Mouse (Mus musculus) kidney, adult 2 months (tissue): Measurements from ENCODE around the gene Adamtsl2.

Experiments used
- CTCF ChIP-seq: fragments of 200-500 bp; conservative IDR thresholded peaks from 2 replicates; pipeline ENCODE4 v1.5.1; 2011; ENCODE audit warnings: low read depth, mild to moderate bottlenecking, control low read depth, low read length, moderate library complexity, mixed read lengths; ENCODE audit not compliant: insufficient read depth, insufficient read length
- POLR2A ChIP-seq: fragments of 200-500 bp; IDR thresholded peaks from one replicate; pipeline ENCODE4 v1.6.1; 2011; ENCODE audit warnings: low read depth, low read length, control low read depth

DNA sequence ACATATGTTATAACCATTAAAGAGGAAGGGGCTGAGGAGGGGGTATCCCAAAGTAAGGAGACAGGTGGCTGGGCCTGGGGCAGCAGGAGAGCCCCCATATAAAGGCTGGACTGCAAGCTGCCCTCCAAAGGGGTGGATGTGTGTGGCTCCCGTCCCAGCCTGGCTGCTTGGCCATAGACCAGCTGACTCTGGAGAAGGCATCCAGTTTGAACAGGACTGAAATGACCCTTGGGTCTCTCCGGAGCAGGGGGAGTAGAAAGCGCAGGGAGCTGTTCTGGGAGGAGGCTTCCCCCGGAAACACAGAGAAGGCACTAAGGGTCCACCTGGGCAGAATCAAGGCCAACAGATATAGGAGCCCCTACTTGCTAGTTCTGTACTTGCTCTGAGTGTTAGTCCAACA, 4.4 kb upstream of the Adamtsl2 start:
- TF ChIP-seq CTCF = no peak
- no peak for TF ChIP-seq POLR2A
